Mouse (Mus musculus): ENCODE results near the gene Pgpep1. TPM values are rescaled to one million over a fixed set of nuclear protein-coding genes. Genes with fewer than 3 reads are reported as not detected.

Gene Pgpep1
- polyA plus RNA-seq, 1 experiment: 129 TPM

DNA sequence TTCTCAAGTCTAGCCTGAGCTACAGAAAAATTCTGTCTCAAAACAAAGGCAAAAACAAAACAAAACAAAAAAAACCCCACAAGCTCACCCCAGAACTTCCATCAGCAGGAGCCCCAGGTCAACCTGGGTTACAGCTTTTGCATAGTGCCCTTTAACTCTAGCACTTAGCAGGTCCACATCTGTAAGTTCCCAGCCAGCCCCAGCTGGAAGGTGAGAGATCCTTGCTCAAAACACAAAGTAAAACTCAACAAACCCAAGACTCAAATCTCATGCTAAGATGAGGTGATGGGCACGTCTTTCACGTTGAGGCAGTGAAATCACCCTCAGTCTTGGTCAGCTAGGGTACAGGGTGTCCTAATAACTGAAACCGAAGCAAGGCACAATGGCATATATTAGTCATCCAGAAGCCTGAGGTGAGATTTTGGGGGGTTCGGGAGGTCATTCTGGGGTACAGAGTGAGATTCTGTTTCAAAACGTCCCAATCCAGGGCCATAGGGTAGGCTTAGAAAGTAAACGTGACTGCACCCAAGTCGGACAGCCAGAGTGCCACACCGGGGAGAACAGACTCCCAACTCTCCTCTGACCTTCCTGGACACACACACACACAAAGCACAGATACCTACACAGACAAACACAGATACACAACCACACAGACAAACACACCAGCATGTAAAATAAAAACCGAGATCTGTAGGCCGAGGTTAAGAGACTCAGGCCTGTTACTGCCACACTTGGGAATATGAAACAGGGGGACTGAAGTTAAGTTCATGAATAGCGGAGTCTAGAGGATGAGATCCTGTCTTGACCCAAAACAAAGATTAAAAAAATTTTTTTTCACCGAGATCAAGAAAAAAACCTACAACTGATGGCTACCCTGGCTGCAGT is 37.4 kb upstream of the Pgpep1 start:
- Histone ChIP-seq H3K36me3 (ENCODE audit: control insufficient read depth, insufficient read depth, low read length) (peaks cover 9% of the 10 kb centered on the region), H3K4me1 (ENCODE audit: control insufficient read depth, insufficient read depth, insufficient read length, low read length) (peaks cover 43% of the 10 kb centered on the region), H3K27ac (ENCODE audit: insufficient read depth, low read depth, low read length) (peak overlapping the region; percentile 100), H3K4me3 (ENCODE audit: low read depth, low read length) (peak overlapping the region; percentile 63), H3K27me3 (ENCODE audit: control insufficient read depth, insufficient read depth, low read length) (no peaks in the 10 kb centered on the region)
- TF ChIP-seq POLR2A (IDR thresholded peaks at IDR 0.05; ENCODE audit: low read depth, low read length) (no peak), CTCF (IDR thresholded peaks at IDR 0.05; ENCODE audit: extremely low read depth, insufficient read length, insufficient replicate concordance, low read depth, low read length) (no peak)
- 53% methylated on average over 12 of the region's 12 CpGs for WGBS

DNA sequence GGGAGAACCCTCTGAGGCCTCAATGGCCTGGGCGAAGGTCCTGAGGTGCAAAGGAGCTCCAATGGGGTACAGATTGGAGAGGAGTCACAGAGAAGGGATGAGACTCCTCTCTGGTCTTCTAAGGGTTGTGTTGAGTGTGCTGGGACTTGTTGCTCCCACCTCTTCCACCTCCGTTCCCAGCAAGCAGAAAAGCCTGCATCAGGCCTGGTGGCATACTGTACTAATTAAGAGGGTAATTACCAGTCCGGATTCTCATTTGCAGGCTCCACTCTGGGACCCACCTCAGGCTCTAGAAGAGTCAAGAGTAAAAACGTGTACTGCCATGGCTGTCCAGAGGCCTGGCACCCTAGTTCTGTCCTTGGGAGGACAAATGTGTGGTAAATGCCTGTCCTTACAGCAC is 36.8 kb upstream of the Pgpep1 start:
- TF ChIP-seq POLR2A (IDR thresholded peaks at IDR 0.05; ENCODE audit: low read depth, low read length): no peak
- TF ChIP-seq CTCF (IDR thresholded peaks at IDR 0.05; ENCODE audit: extremely low read depth, insufficient read length, insufficient replicate concordance, low read depth, low read length): no peak
- H3K4me1 ChIP-seq (ENCODE audit: control insufficient read depth, insufficient read depth, insufficient read length, low read length): peaks cover 42% of the 10 kb centered on the region

DNA sequence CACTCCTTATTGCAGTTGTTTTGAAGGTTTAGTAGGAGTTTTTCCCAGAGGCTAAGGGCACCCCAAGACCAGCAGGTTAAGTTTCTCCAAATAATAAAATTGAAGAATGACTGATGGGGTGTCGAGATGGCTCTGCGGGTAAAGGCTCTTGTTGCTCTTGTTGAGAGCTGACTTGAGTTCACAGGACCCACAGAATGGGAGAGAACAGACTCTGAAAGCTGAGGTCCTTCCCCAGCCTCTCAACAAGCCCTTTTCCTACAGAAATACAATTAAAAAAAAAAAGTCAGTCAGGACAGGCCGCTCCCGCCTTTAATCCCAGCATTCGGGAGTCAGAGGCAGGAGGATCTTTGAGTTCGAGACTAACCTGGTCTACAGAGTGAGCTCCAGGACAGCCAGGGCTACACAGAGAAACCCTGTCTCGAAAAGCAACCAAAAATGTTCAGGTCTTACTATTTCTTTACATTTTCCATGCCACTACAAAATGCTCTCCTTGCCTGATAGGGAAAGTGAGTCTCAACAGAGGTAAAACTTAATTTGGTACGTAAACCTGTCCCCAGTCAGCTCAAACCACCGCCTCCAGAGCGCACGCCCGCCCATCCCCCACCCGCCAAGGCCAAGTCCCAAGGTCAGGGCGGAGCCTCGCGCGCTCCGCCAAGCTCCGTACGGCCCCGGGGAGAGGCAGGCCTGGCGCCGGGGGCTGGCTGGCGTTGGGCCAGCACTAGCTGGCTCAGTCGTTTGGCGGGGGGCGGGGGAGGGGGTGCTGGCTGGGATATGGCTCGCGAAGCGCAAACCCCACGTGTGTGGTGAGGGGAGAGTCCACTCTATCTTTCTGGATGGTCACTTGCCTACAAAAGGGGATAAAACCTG is 36.1 kb upstream of the Pgpep1 start:
- no peak for TF ChIP-seq POLR2A (IDR thresholded peaks at IDR 0.05; ENCODE audit: low read depth, low read length)
- TF ChIP-seq CTCF (IDR thresholded peaks at IDR 0.05; ENCODE audit: extremely low read depth, insufficient read length, insufficient replicate concordance, low read depth, low read length): no peak
- WGBS: 3% methylated on average over 31 of the region's 31 CpGs
- peak overlapping the region; percentile 41 for H3K4me3 ChIP-seq (ENCODE audit: low read depth, low read length)
- H3K27ac ChIP-seq (ENCODE audit: insufficient read depth, low read depth, low read length): peak overlapping the region; percentile 89
- H3K36me3 ChIP-seq (ENCODE audit: control insufficient read depth, insufficient read depth, low read length): peaks cover 5% of the 10 kb centered on the region
- H3K4me1 ChIP-seq (ENCODE audit: control insufficient read depth, insufficient read depth, insufficient read length, low read length): peaks cover 45% of the 10 kb centered on the region
- H3K27me3 ChIP-seq (ENCODE audit: control insufficient read depth, insufficient read depth, low read length): no peaks in the 10 kb centered on the region

More for the DNA sequence above, 36.8 kb upstream of the Pgpep1 start:
- WGBS: 36% methylated on average over 4 of the region's 4 CpGs
- Histone ChIP-seq H3K27me3 (ENCODE audit: control insufficient read depth, insufficient read depth, low read length) (no peaks in the 10 kb centered on the region), H3K27ac (ENCODE audit: insufficient read depth, low read depth, low read length) (peak overlapping the region; percentile 100), H3K36me3 (ENCODE audit: control insufficient read depth, insufficient read depth, low read length) (peaks cover 9% of the 10 kb centered on the region), H3K4me3 (ENCODE audit: low read depth, low read length) (peak overlapping the region; percentile 41)

DNA sequence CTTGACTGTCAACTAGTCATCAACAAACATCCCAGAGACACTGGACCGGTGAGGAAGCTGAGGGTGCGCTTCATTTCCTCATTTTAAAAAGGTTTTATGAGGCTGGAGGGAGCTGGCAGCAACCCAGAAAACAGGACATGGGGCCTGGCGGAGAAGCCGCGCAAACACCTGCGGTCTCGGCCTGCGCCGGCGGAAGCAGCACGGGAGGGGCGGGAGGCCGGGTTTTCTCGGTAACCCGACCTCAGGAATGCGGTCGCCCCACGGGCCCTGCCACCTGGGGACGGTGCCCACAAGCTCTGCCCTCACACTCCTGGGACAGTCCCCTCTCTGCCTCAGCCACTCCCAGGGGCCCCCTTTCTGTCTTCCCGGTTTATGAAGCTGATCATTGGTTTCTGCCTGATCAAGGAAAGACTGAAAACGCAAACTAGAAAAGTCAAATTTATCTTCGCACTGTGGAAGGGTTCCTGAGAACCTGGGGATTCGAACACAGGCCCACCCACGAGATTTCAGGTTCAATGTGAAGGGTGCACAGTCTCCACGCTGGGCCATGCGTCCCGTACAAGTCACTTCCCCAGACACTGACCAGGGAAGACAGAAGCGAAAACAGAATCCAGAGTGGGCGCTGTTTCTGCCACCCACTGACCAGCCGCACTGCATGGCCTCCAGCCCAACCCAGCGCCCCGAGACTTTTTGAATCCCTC is 35.3 kb upstream of the Pgpep1 start:
- Histone ChIP-seq H3K4me3 (ENCODE audit: low read depth, low read length) (no peak overlapping the region), H3K27me3 (ENCODE audit: control insufficient read depth, insufficient read depth, low read length) (no peaks in the 10 kb centered on the region), H3K27ac (ENCODE audit: insufficient read depth, low read depth, low read length) (peak overlapping the region; percentile 89), H3K36me3 (ENCODE audit: control insufficient read depth, insufficient read depth, low read length) (no peaks in the 10 kb centered on the region), H3K4me1 (ENCODE audit: control insufficient read depth, insufficient read depth, insufficient read length, low read length) (peaks cover 45% of the 10 kb centered on the region)
- 17% methylated on average over 32 of the region's 32 CpGs for WGBS
- TF ChIP-seq CTCF (IDR thresholded peaks at IDR 0.05; ENCODE audit: extremely low read depth, insufficient read length, insufficient replicate concordance, low read depth, low read length): no peak
- TF ChIP-seq POLR2A (IDR thresholded peaks at IDR 0.05; ENCODE audit: low read depth, low read length): no peak

GRCm38 (mm10) chr8:70693636-70694035 is 33.4 kb upstream of the Pgpep1 start:
- WGBS: 57% methylated on average over 5 of the region's 5 CpGs
- Histone ChIP-seq H3K4me3 (ENCODE audit: low read depth, low read length) (no peak overlapping the region), H3K4me1 (ENCODE audit: control insufficient read depth, insufficient read depth, insufficient read length, low read length) (peaks cover 45% of the 10 kb centered on the region), H3K36me3 (ENCODE audit: control insufficient read depth, insufficient read depth, low read length) (no peaks in the 10 kb centered on the region), H3K27ac (ENCODE audit: insufficient read depth, low read depth, low read length) (no peak overlapping the region), H3K27me3 (ENCODE audit: control insufficient read depth, insufficient read depth, low read length) (no peaks in the 10 kb centered on the region)
- TF ChIP-seq POLR2A (IDR thresholded peaks at IDR 0.05; ENCODE audit: low read depth, low read length) (no peak), CTCF (IDR thresholded peaks at IDR 0.05; ENCODE audit: extremely low read depth, insufficient read length, insufficient replicate concordance, low read depth, low read length) (no peak)

- H3K4me3 ChIP-seq (ENCODE audit: low read depth, low read length): peak overlapping the region; percentile 34
- peaks cover 37% of the 10 kb centered on the region for H3K4me1 ChIP-seq (ENCODE audit: control insufficient read depth, insufficient read depth, insufficient read length, low read length)
- H3K27me3 ChIP-seq (ENCODE audit: control insufficient read depth, insufficient read depth, low read length): no peaks in the 10 kb centered on the region
- TF ChIP-seq CTCF (IDR thresholded peaks at IDR 0.05; ENCODE audit: extremely low read depth, insufficient read length, insufficient replicate concordance, low read depth, low read length): no peak
- no peak for TF ChIP-seq POLR2A (IDR thresholded peaks at IDR 0.05; ENCODE audit: low read depth, low read length)
- WGBS: 10% methylated on average over 20 of the region's 20 CpGs
- no peak overlapping the region for H3K27ac ChIP-seq (ENCODE audit: insufficient read depth, low read depth, low read length)
- H3K36me3 ChIP-seq (ENCODE audit: control insufficient read depth, insufficient read depth, low read length): no peaks in the 10 kb centered on the region
These were observed 31.6 kb upstream of the Pgpep1 start for GRCm38 (mm10) chr8:70691727-70692231.
